Mouse (Mus musculus): ENCODE results near the gene Epop.
A peak's percentile ranks its signal among the peaks of the same experiment; 100 is the strongest.

The Epop gene

DNA sequence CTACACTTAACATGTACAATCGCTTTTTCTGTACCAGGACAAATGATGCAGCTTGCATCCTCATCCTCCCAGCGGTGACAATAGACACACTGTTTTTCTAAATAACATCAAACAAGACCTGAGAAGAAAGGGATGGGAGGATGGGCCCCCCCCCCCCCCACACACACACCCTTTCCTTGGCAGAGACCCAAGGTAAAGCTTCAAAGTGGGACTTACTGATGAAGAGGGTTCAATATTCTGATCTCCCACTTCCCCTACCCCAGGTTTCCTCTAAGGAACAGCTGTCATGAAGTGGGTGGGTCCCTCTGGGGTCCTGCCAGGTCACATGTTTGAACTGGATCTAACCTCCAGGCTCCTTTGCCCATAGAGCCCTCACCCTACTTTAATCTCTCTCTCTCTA is 1.5 kb upstream of the Epop start:
- no peak for DNase-seq (ENCODE audit: extremely low read depth, insufficient read length, low spot score)

DNA sequence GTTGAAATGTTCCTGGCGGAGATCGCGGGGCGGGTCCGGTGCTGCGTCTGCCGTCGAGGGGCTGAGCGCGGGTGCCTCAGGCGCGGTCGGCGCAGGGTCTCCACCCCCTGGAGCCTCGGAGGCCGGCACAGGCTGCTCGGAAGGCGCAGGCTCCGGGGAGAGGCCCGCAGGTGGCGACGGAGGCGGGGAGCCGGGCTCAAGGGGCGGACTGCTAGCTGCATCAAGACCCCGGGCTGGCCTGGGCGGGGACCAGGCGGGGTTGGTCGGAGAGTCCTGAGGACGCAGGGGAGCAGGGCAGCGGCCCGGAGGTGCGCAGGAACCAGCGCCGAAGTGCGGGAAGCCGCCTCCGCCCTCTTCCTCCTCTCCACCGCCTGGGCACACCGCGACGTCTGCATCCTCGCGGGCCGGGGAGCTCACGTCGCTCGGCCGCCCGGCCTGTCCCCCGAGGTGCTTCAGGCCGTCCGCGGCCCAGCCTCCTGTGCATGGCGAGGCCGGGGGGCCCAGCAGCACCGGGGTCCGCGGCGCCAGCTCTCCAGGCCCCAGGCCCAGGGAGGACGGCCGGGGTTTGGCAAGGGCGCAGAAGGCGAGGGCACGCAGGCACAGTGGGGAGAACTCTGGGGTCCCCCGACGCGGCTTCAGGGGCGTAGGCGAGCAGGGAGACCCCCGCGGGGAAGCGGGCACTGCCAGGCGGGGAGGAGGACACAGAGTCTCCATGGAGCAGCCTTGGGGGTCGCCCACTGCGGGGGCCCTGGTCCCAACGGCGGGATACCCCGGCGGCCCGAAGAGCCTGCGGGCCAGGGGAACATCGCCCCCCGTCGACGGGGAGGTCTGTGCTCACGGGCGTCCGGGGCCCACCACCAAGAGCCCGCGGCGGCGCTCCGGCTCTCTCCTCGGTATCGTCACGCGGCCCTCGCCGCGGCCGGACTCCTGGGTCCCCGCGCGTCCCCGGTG is 659 bp downstream of the Epop start:
- DNase-seq (ENCODE audit: extremely low read depth, insufficient read length, low spot score), result no peak

DNA sequence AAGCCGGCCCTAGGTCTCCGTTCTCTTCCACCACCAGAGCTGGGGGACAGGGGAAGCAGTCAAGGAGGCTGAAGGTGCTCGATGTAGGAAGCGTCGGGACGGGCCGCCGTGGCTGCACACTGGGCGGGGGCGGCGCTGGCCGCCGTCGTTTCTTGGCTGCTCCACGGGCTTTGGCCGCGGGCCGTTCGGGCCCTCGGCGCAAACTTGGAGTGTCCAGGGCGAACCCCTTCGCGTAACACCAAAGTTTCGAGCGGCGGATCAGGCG is 1.3 kb downstream of the Epop start:
- no peak for DNase-seq (ENCODE audit: extremely low read depth, insufficient read length, low spot score)

DNA sequence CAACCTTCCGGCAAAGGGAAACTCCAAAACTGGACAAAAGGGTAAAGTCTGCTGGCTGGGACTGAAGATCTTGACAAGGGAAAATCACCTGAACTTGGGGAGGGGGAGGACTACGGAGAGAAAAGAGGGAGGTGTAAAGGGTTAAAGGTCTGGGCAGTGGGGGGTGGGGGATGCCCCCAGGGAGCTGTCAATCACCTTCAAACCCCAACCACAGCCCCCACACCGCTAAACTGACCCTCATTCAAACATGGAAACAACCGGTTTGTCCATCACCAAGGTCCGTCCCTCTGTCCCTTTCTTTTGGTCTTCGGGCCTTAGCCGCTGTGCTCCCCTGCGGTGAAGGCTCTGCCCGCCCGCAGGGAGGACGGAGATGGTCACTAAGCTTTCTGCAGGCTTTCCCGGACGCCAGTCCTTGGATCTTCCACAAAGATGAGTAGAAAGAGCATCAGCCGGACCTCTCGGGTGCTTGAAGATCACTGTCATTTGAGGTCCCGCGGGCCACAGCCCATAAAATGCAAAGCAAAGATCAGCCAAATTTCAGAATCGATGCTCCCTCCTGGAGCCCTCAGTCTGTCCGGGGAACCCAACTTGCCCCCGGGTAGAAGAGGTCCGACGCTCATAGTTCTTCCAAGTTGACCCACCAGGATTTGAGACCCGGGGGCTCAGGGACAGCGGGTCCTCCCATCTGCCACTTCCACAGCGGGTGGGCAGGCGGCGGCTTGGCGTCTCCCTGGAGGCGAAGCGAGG is 1.8 kb downstream of the Epop start:
- no peak for DNase-seq (ENCODE audit: extremely low read depth, insufficient read length, low spot score)

DNA sequence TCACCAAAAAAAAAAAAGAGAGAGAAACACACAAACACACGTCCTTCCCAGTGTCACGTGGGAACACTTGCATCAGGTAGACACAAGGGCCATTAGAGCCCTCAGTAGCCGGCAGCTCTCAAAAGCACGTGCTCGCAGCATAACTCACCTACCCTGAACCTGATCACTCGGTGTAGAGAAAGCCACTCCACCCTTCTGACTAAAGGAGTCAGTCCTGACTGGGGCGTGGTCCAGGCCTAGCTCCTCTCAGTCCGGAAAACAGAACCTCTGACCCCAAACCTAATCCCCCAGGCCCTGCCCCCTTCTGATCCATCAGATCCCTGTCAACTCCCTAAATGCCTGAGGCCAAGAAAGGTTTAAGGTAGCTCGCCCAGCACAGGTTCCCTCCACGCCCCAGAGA is 2.7 kb downstream of the Epop start:
- no peak for DNase-seq (ENCODE audit: extremely low read depth, insufficient read length, low spot score)

DNA sequence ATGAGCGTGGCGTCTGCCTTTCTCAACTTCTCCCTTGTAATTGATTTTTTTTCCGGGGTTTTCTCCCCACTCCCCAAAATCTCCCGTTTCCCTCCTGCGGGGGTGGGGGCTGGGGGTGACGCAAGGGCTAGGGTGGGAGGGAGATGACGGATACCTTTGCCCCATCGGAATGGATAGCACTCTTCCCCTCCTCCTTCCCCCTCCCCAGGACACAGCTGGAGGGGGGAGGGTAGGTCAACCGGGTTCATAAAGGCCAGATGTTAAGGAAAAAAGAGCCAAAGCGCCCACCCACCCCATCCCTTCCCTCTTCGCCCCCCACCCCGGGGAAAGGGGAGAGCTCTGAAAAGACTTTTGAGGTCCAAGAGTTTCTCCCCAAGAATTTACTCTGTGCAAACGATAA is 3.1 kb downstream of the Epop start:
- no peak for DNase-seq (ENCODE audit: extremely low read depth, insufficient read length, low spot score)

- no peak for DNase-seq (ENCODE audit: extremely low read depth, insufficient read length, low spot score)
Measured at GRCm38 (mm10) chr11:97625551-97625950, 4.0 kb downstream of the Epop start.

GRCm38 (mm10) chr11:97623166-97623565 is 6.3 kb downstream of the Epop start:
- no peak for DNase-seq (ENCODE audit: extremely low read depth, insufficient read length, low spot score)

- no peak for DNase-seq (ENCODE audit: extremely low read depth, insufficient read length, low spot score)
Measured at GRCm38 (mm10) chr11:97622440-97622839, 7.1 kb downstream of the Epop start.

GRCm38 (mm10) chr11:97619391-97619795 is 10.1 kb downstream of the Epop start:
- peak; percentile 26 for DNase-seq (ENCODE audit: extremely low read depth, insufficient read length, low spot score)

GRCm38 (mm10) chr11:97618368-97618767 is 11.1 kb downstream of the Epop start:
- DNase-seq (ENCODE audit: extremely low read depth, insufficient read length, low spot score), result no peak

DNA sequence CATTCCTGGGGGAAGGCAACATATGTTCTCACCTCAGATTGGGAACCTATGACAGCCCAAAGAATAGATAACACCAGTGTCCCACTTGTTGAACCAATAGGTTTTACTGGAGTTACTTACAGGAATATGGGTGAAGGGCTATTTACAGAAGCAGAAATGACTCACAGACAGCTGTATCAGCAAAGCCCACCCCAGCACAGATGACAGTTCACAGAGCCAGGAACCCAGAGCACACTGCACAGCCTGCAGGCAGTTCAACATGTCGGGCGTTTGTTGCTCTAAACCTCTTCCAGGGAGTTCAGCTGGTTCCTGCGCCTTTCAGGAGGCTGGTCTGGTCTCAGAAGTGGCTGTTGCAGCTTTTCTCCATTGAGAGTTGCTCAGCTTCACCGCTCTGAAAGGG is 14.2 kb downstream of the Epop start:
- no peak for DNase-seq (ENCODE audit: extremely low read depth, insufficient read length, low spot score)

DNA sequence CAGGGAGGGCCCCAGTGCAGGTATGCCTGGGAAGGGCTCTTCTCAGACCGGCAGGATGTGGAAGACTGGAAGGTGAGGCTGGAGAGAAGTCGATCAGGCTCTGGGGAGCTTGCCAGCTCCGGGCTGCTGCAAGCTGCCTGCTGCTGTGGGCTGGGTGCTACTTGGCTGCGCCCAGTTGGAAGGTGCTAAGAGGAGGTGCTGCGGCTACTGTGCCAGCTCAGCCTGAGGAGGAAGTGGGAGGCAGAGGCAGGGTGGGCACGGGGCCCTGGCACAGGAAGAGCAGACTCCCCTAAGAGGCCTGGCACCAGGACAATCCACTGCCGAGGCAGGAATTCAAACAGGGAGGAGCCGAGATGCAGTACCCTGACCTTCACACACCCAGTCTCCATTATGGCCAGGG is 18.4 kb downstream of the Epop start:
- peak; percentile 37 for DNase-seq (ENCODE audit: extremely low read depth, insufficient read length, low spot score)

GRCm38 (mm10) chr11:97609743-97610142 is 19.8 kb downstream of the Epop start:
- no peak for DNase-seq (ENCODE audit: extremely low read depth, insufficient read length, low spot score)

GRCm38 (mm10) chr11:97608933-97609332 is 20.6 kb downstream of the Epop start:
- DNase-seq (ENCODE audit: extremely low read depth, insufficient read length, low spot score), result no peak

DNA sequence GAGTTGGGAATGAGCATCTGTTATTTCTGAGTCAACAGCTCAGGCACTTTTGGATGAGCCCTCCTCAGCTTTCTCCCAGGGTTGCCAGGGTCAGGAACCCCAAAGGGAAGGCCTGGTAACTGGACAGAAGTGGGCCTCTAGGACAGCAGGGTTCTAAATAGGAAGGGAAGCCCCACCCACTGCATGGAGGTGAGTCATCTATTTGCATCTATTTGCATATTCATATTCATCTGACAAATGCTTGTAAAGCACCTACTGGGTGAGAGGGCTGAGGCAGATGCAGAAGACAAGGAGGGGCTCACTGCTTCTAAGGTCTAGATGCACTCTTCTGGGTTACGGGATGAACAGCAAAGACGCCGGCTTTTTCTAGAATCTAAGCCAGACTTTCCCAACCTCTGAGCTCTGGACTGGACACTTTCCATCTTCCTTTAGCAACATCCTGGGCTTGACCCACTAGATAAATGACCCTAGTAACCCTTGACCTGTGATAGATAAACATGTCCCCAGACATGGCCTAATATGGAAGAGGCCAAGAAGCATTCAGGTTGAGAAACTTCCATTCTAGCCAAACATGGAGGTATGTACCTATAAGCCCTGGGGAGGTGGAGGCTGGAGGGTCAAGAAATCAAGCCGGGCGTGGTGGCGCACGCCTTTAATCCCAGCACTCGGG is 22.3 kb downstream of the Epop start:
- DNase-seq (ENCODE audit: extremely low read depth, insufficient read length, low spot score), result no peak

DNA sequence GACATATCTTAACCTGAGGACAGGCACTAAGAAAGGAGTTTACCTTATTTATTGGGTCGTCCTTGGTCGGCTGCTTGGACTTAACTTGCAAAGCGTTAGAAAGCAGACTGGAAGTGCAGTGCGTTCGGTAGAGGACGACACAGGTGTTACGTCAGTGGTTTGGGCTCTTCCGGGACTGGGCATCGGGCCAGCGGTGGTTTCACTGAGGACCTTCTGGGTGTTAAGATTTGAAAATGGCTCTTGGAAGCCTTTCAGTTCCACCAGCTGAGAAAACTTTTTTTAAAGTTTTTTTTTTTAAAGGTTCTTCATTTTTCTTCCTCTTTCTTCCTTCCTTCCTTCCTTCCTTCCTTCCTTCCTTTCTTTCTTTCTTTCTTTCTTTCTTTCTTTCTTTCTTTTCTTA is 25.6 kb downstream of the Epop start:
- no peak for DNase-seq (ENCODE audit: extremely low read depth, insufficient read length, low spot score)

DNA sequence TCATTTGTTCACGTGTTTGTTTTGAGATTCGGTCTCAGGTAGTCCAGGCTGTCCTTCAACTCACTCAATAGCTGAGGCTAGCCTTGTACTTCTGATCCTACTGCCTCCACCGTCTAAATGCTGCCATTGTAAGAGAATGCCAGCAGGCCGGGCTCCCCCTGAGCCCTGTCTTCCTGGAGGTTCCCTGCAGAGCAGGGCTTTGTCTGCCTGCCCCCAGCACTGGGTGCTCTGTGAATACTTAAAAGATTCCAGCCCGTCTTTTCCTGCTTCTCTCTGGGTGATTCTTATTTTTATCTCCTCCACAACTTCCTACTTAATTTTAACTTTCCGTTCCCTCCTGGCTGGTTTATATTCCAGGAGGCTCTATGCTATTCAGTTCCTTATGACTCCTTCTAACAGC is 27.3 kb downstream of the Epop start:
- no peak for DNase-seq (ENCODE audit: extremely low read depth, insufficient read length, low spot score)

DNA sequence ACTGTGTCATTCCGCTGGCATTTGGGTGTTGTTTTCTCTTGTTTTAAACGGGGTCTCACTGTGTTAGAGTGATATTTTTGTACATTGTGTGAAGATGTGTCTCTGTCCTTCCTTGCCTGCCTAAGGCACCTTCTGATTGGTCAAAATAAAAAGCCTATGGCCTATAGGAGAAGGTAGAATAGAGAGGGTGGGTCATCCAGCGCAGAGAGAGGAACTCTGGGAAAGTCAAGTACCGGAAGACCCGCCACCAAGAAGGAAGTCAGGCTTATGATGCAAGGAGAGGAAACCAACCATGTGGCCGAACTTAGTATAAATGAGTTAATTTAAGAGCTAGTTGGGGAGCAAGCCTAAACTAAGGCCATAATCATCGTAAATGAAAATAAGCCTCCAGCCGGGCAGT is 30.4 kb downstream of the Epop start:
- no peak for DNase-seq (ENCODE audit: extremely low read depth, insufficient read length, low spot score)

- no peak for DNase-seq (ENCODE audit: extremely low read depth, insufficient read length, low spot score)
Measured at GRCm38 (mm10) chr11:97597945-97598691, 31.4 kb downstream of the Epop start.

DNA sequence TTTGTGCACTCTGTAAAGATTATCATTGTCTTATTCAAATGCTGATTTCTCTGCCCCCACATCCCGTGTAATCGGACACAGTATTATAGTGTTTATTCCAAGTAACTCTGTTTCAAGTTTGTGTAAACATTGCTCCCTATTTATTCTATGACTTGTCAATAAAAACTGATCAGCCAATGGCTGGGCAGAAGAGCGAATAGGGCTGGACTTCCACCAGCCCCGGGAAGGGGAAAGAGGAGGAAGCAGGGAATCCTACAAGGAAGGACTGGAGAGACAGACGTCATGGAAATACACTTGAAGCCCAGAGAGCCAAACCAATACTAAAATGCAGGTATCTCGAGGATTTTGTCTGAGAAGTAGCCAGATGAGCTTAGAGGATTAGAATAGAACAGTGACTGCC is 35.4 kb downstream of the Epop start:
- no peak for DNase-seq (ENCODE audit: extremely low read depth, insufficient read length, low spot score)

Data from 3134 (cell line).